11 mouse cellular contexts compared by ENCODE assay signal in the genomic region with DNA sequence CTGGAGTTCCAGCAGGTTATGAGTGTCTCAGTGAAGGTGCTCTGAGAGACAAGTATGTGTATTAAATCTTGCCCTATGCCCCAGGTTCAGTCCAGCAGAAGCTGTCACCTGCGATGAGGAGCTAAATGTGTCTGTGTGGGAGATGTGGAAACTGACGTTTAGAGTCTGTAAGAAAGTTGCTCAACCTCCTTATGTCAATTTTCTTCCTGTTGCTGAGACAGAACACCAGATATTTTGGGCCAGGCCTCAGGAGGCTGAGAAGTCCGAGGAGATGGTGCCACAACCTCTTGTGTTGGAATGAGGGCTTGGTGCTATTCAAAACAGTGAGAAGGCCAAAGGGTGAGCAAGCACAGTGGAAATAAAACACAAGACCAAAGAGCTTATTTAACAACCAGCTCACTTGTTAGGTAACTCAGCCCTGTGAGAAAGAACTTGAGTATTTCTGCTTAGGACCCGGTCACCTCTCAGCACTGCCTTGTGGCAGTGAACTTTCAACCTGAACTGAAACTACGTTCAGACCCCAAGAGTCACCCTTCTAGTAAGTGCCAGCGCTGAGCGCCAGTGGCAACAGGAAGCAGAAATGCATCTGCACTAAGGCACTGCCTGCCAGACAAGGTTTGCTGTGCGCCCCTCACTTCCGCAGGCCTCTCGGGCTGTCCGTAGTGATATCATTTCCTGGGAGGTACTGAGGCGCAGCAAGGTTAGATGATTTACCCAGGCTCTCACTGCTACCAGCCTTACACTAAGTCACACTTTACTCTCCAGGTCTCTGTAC. TPM values are rescaled to one million over a fixed set of nuclear protein-coding genes. Genes with fewer than 3 reads are reported as not detected.
DNase-seq lines count a peak whose midpoint lies in the region; ATAC-seq lines count a peak whose summit lies in the region.
"Had no signal": no experiment of that assay in that cellular context is flagged by ENCODE, and none has a peak within 500 bp of the region (broad histone marks: within the 10 kb centered on the region; RNA-seq: fewer than 3 reads in every experiment).

No protein-coding gene starts in this region.

- H3K4me3 ChIP-seq in liver, embryonic 11.5 days (ENCODE audit: low read depth, low read length), result no peak overlapping the region
- no peak overlapping the region for H3K4me3 ChIP-seq in forebrain, embryonic 16.5 days (replicated peaks; ENCODE audit: low read length)
- H3K4me3 ChIP-seq in midbrain, embryonic 10.5 days, result no peak overlapping the region

- H3K4me2 ChIP-seq in liver, embryonic 11.5 days, result 0 out of 2 replicates have a peak overlapping the region, but pooled peaks have one; percentile 2
- H3K4me2 ChIP-seq in forebrain, embryonic 16.5 days (ENCODE audit: low read length), result no peak overlapping the region

- no peak overlapping the region for H3K9ac ChIP-seq in liver, embryonic 11.5 days (ENCODE audit: low read depth, low read length)
- no peak overlapping the region for H3K9ac ChIP-seq in forebrain, embryonic 16.5 days (replicated peaks; ENCODE audit: low read depth, low read length)

- no peak overlapping the region for H3K27ac ChIP-seq in liver, embryonic 11.5 days (ENCODE audit: low read depth, low read length)
- no peak overlapping the region for H3K27ac ChIP-seq in forebrain, embryonic 16.5 days (ENCODE audit: low read length)
- no peak overlapping the region for H3K27ac ChIP-seq in midbrain, embryonic 10.5 days (replicated peaks)

- no peaks in the 10 kb centered on the region for H3K9me3 ChIP-seq in liver, embryonic 11.5 days (ENCODE audit: control insufficient read depth, low read length)
- H3K9me3 ChIP-seq in forebrain, embryonic 16.5 days (ENCODE audit: control insufficient read depth, low read length), result no peaks in the 10 kb centered on the region
- H3K9me3 ChIP-seq in midbrain, embryonic 10.5 days (replicated peaks), result no peaks in the 10 kb centered on the region

- H3K4me1 ChIP-seq in liver, embryonic 11.5 days (replicated peaks; ENCODE audit: control insufficient read depth, insufficient read depth, low read length), result no peaks in the 10 kb centered on the region
- H3K4me1 ChIP-seq in forebrain, embryonic 16.5 days (replicated peaks; ENCODE audit: control insufficient read depth, insufficient read depth, low read length), result no peaks in the 10 kb centered on the region
- peaks cover 9% of the 10 kb centered on the region for H3K4me1 ChIP-seq in midbrain, embryonic 10.5 days

- peak; percentile 30 for DNase-seq in layer of hippocampus, adult 9-11 months
- DNase-seq in layer of hippocampus, adult 8-10 months (ENCODE audit: low spot score in 2 of 2), result no peak
- no peak for DNase-seq in liver, embryonic 11.5 days (ENCODE audit: low spot score)
- DNase-seq in midbrain, embryonic 10.5 days (ENCODE audit: low spot score), result no peak
- no peak for DNase-seq in cerebellum, postnatal 25 days
- DNase-seq in urinary bladder, postnatal 14 days (ENCODE audit: low spot score), result no peak
- DNase-seq: cerebellum, postnatal 14 days had no signal

- H3K27me3 ChIP-seq in liver, embryonic 11.5 days (replicated peaks; ENCODE audit: control insufficient read depth, insufficient read depth, low read length), result no peaks in the 10 kb centered on the region
- H3K27me3 ChIP-seq in forebrain, embryonic 16.5 days (replicated peaks; ENCODE audit: control insufficient read depth, insufficient read depth, low read length), result no peaks in the 10 kb centered on the region
- H3K27me3 ChIP-seq in midbrain, embryonic 10.5 days (ENCODE audit: low read depth, poor library complexity, severe bottlenecking), result no peaks in the 10 kb centered on the region

- WGBS in liver, embryonic 11.5 days, result 54% methylated on average over 12 of the region's 12 CpGs
- WGBS in forebrain, embryonic 16.5 days, result 93% methylated on average over 12 of the region's 12 CpGs
- WGBS in midbrain, embryonic 10.5 days, result 91% methylated on average over 12 of the region's 12 CpGs

- ATAC-seq in liver, embryonic 11.5 days (replicated peaks; ENCODE audit: low FRiP score), result peak; percentile 63
- peak; percentile 91 for ATAC-seq in monocyte, adult 5-6 weeks (replicated peaks; ENCODE audit: insufficient number of reproducible peaks, low FRiP score, low TSS enrichment, poor library complexity, severe bottlenecking)
- ATAC-seq in forebrain, embryonic 16.5 days, result no peak
- ATAC-seq: Patski had no signal

- no peaks in the 10 kb centered on the region for H3K36me3 ChIP-seq in liver, embryonic 11.5 days (ENCODE audit: control insufficient read depth, insufficient read depth, low read length)
- no peaks in the 10 kb centered on the region for H3K36me3 ChIP-seq in forebrain, embryonic 16.5 days (ENCODE audit: control insufficient read depth, insufficient read depth)
- H3K36me3 ChIP-seq in midbrain, embryonic 10.5 days, result no peaks in the 10 kb centered on the region

RNA-seq across cellular contexts. Expression of a gene that starts 17.3 kb away (rescaled TPM):
- 10 to 100 TPM; 28.2 to 33.5 (median 29.8) TPM for total RNA-seq in layer of hippocampus, adult 8-10 months (2022)
- 17.2 and 20.6 TPM in 2 replicates for polyA plus RNA-seq in liver, embryonic 11.5 days (2014; fragmentation: Nextera tagmentation; extraction: Ambion mirVana)
- total RNA-seq in monocyte, adult 5-6 weeks (2017), result 2.3 to 5.5 TPM (median 5.4 TPM) in 3 replicates
- polyA plus RNA-seq in forebrain, embryonic 16.5 days (2015; fragmentation: Nextera tagmentation; extraction: Ambion mirVana), result 7.8 and 7.9 TPM in 2 replicates
- 14.5 and 16.8 TPM in 2 replicates for polyA plus RNA-seq in midbrain, embryonic 10.5 days (2016; fragmentation: Nextera tagmentation; extraction: Ambion mirVana)

RNA-seq across cellular contexts. Expression of a gene that starts 56.9 kb away (rescaled TPM):
- total RNA-seq in layer of hippocampus, adult 8-10 months (2022), result not detected
- polyA plus RNA-seq in liver, embryonic 11.5 days (2014; fragmentation: Nextera tagmentation; extraction: Ambion mirVana), result not detected in 2 replicates
- not detected in 3 replicates for total RNA-seq in monocyte, adult 5-6 weeks (2017)
- not detected in 2 replicates for polyA plus RNA-seq in forebrain, embryonic 16.5 days (2015; fragmentation: Nextera tagmentation; extraction: Ambion mirVana)
- 0.20 and 0.69 TPM in 2 replicates for polyA plus RNA-seq in midbrain, embryonic 10.5 days (2016; fragmentation: Nextera tagmentation; extraction: Ambion mirVana)
- polyA plus RNA-seq: frontal cortex, adult 2 months; Patski had no signal
